Mouse (Mus musculus): Measurements from ENCODE around the gene Fuca2. TPM values are rescaled to one million over a fixed set of nuclear protein-coding genes. Genes with fewer than 3 reads are reported as not detected.

Gene Fuca2
- polyA plus RNA-seq, 1 experiment from 2014 or later, result 21.5 TPM

- Histone ChIP-seq H3K36me3 (ENCODE audit: control insufficient read depth, insufficient read depth, low read length) (no peaks in the 10 kb centered on the region), H3K27ac (ENCODE audit: low read depth, low read length) (no peak within 1 kb of the TSS), H3K4me2 (ENCODE audit: low read depth, low read length, severe bottlenecking) (peak within 1 kb of the TSS; percentile 100), H3K9ac (ENCODE audit: low read length) (peak within 1 kb of the TSS; percentile 79), H3K27me3 (ENCODE audit: control insufficient read depth, insufficient read depth, low read length) (peaks cover 11% of the 10 kb centered on the region), H3K4me1 (replicated peaks; ENCODE audit: control insufficient read depth, insufficient read depth, low read length) (peaks cover 4% of the 10 kb centered on the region; the same call in 1 of the 2 replicates), H3K9me3 (ENCODE audit: control insufficient read depth, low read length) (no peaks in the 10 kb centered on the region), H3K4me3 (ENCODE audit: low read depth, low read length) (peak within 1 kb of the TSS; percentile 67)
- WGBS, result under 1% methylated on average over 65 of the region's 71 CpGs
- DNase-seq (ENCODE audit: low spot score) (peak; percentile 78), ATAC-seq (replicated peaks; ENCODE audit: low FRiP score) (peak; percentile 78)
Observed at GRCm38 (mm10) chr10:13473833-13474567, 25.3 kb upstream of the Fuca2 start, which contains the start of gene Phactr2. Gene Phactr2, minus strand, starts transcription at chr10:13474412.

- peak overlapping the region; percentile 79 for H3K9ac ChIP-seq (ENCODE audit: low read length)
- H3K4me2 ChIP-seq (ENCODE audit: low read depth, low read length, severe bottlenecking), result peak overlapping the region; percentile 100
- no peak overlapping the region for H3K27ac ChIP-seq (ENCODE audit: low read depth, low read length)
- no peaks in the 10 kb centered on the region for H3K36me3 ChIP-seq (ENCODE audit: control insufficient read depth, insufficient read depth, low read length)
- DNase-seq (ENCODE audit: low spot score) (no peak), ATAC-seq (replicated peaks; ENCODE audit: low FRiP score) (peak; percentile 18; the same call in 1 of the 2 replicates)
- no peaks in the 10 kb centered on the region for H3K9me3 ChIP-seq (ENCODE audit: control insufficient read depth, low read length)
- H3K4me3 ChIP-seq (ENCODE audit: low read depth, low read length), result peak overlapping the region; percentile 67
- peaks cover 11% of the 10 kb centered on the region for H3K27me3 ChIP-seq (ENCODE audit: control insufficient read depth, insufficient read depth, low read length)
- 5% methylated on average over 10 of the region's 10 CpGs for WGBS
- H3K4me1 ChIP-seq (replicated peaks; ENCODE audit: control insufficient read depth, insufficient read depth, low read length), result peaks cover 4% of the 10 kb centered on the region; the same call in 1 of the 2 replicates
Observed at GRCm38 (mm10) chr10:13474568-13474955, 24.8 kb upstream of the Fuca2 start.

GRCm38 (mm10) chr10:13475121-13475520, 24.2 kb upstream of the Fuca2 start:
- Histone ChIP-seq H3K36me3 (ENCODE audit: control insufficient read depth, insufficient read depth, low read length) (no peaks in the 10 kb centered on the region), H3K27me3 (ENCODE audit: control insufficient read depth, insufficient read depth, low read length) (peaks cover 11% of the 10 kb centered on the region), H3K9ac (ENCODE audit: low read length) (no peak overlapping the region), H3K4me3 (ENCODE audit: low read depth, low read length) (no peak overlapping the region), H3K4me1 (replicated peaks; ENCODE audit: control insufficient read depth, insufficient read depth, low read length) (peaks cover 4% of the 10 kb centered on the region; the same call in 1 of the 2 replicates), H3K9me3 (ENCODE audit: control insufficient read depth, low read length) (no peaks in the 10 kb centered on the region), H3K4me2 (ENCODE audit: low read depth, low read length, severe bottlenecking) (no peak overlapping the region), H3K27ac (ENCODE audit: low read depth, low read length) (no peak overlapping the region)
- no peak for DNase-seq (ENCODE audit: low spot score)
- ATAC-seq (replicated peaks; ENCODE audit: low FRiP score), result no peak; the same call in 1 of the 2 replicates
- 30% methylated on average over 7 of the region's 7 CpGs for WGBS

- Histone ChIP-seq H3K27me3 (ENCODE audit: control insufficient read depth, insufficient read depth, low read length) (peaks cover 5% of the 10 kb centered on the region), H3K9me3 (ENCODE audit: control insufficient read depth, low read length) (no peaks in the 10 kb centered on the region), H3K9ac (ENCODE audit: low read length) (no peak overlapping the region), H3K4me3 (ENCODE audit: low read depth, low read length) (no peak overlapping the region), H3K27ac (ENCODE audit: low read depth, low read length) (no peak overlapping the region), H3K4me2 (ENCODE audit: low read depth, low read length, severe bottlenecking) (no peak overlapping the region), H3K36me3 (ENCODE audit: control insufficient read depth, insufficient read depth, low read length) (no peaks in the 10 kb centered on the region), H3K4me1 (replicated peaks; ENCODE audit: control insufficient read depth, insufficient read depth, low read length) (no peaks in the 10 kb centered on the region; the same call in 1 of the 2 replicates)
- DNase-seq (ENCODE audit: low spot score) (no peak), ATAC-seq (replicated peaks; ENCODE audit: low FRiP score) (no peak)
- 88% methylated on average over 6 of the region's 6 CpGs for WGBS
Observed at GRCm38 (mm10) chr10:13479341-13479740, 20.0 kb upstream of the Fuca2 start.

- H3K27me3 ChIP-seq (ENCODE audit: control insufficient read depth, insufficient read depth, low read length), result no peaks in the 10 kb centered on the region
- H3K27ac ChIP-seq (ENCODE audit: low read depth, low read length), result no peak overlapping the region
- ATAC-seq (replicated peaks; ENCODE audit: low FRiP score) (no peak), DNase-seq (ENCODE audit: low spot score) (no peak)
- H3K9ac ChIP-seq (ENCODE audit: low read length), result no peak overlapping the region
- no peak overlapping the region for H3K4me2 ChIP-seq (ENCODE audit: low read depth, low read length, severe bottlenecking)
- H3K9me3 ChIP-seq (ENCODE audit: control insufficient read depth, low read length), result no peaks in the 10 kb centered on the region
- H3K4me3 ChIP-seq (ENCODE audit: low read depth, low read length), result no peak overlapping the region
- no peaks in the 10 kb centered on the region for H3K36me3 ChIP-seq (ENCODE audit: control insufficient read depth, insufficient read depth, low read length)
- H3K4me1 ChIP-seq (replicated peaks; ENCODE audit: control insufficient read depth, insufficient read depth, low read length), result no peaks in the 10 kb centered on the region
- 78% methylated on average over 4 of the region's 4 CpGs for WGBS
Observed at GRCm38 (mm10) chr10:13485958-13486357, 13.4 kb upstream of the Fuca2 start.

DNA sequence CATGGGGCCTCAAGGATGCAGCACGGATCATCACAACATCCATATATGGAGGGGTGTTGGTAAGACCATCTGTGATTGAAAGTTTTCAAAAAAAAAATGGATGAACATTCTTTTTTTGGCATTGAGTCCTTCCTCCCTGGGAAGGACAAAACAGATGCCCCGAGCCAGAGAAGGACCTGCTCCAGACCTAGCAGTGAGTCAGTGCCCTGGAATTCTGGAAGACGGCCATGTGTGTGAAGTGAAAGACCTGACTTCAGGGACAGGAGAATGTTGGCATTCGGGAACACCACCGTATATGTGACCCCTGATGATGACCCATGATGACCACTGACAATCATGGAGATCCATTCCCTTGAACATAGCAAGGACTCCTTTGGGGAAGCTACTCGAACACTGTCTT, 9.7 kb upstream of the Fuca2 start:
- DNase-seq (ENCODE audit: low spot score), result no peak
- Histone ChIP-seq H3K27me3 (ENCODE audit: control insufficient read depth, insufficient read depth, low read length) (no peaks in the 10 kb centered on the region), H3K36me3 (ENCODE audit: control insufficient read depth, insufficient read depth, low read length) (no peaks in the 10 kb centered on the region), H3K4me3 (ENCODE audit: low read depth, low read length) (no peak overlapping the region), H3K9ac (ENCODE audit: low read length) (no peak overlapping the region), H3K4me2 (ENCODE audit: low read depth, low read length, severe bottlenecking) (no peak overlapping the region), H3K4me1 (replicated peaks; ENCODE audit: control insufficient read depth, insufficient read depth, low read length) (no peaks in the 10 kb centered on the region), H3K9me3 (ENCODE audit: control insufficient read depth, low read length) (no peaks in the 10 kb centered on the region), H3K27ac (ENCODE audit: low read depth, low read length) (no peak overlapping the region)
- ATAC-seq (replicated peaks; ENCODE audit: low FRiP score), result no peak
- WGBS, result 89% methylated on average over 6 of the region's 6 CpGs

- Histone ChIP-seq H3K4me3 (ENCODE audit: low read depth, low read length) (no peak overlapping the region), H3K4me1 (replicated peaks; ENCODE audit: control insufficient read depth, insufficient read depth, low read length) (no peaks in the 10 kb centered on the region), H3K9ac (ENCODE audit: low read length) (no peak overlapping the region), H3K9me3 (ENCODE audit: control insufficient read depth, low read length) (no peaks in the 10 kb centered on the region), H3K36me3 (ENCODE audit: control insufficient read depth, insufficient read depth, low read length) (no peaks in the 10 kb centered on the region), H3K27me3 (ENCODE audit: control insufficient read depth, insufficient read depth, low read length) (no peaks in the 10 kb centered on the region), H3K4me2 (ENCODE audit: low read depth, low read length, severe bottlenecking) (no peak overlapping the region), H3K27ac (ENCODE audit: low read depth, low read length) (no peak overlapping the region)
- 87% methylated on average over 9 of the region's 9 CpGs for WGBS
- ATAC-seq (replicated peaks; ENCODE audit: low FRiP score), result no peak
- DNase-seq (ENCODE audit: low spot score), result no peak
Observed at GRCm38 (mm10) chr10:13493978-13494686, 5.2 kb upstream of the Fuca2 start.

DNA sequence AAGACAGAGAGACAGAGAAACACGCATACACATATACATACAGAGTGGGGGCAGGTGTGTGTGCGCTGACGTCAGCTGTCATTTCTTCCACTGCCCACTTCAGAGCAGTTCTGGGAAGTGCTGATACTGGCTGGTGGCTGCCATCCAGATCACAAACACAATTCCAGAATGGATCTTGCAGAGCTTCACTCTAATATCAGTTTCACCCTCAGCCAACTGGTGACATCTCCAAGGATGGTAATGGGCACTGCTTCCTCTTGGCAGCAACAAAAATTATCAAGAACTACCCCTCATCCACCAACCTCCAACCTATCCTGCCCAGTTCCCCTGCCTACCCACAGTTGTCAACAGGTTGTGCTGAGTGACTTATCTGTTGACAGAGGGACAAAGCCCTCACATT, 3.0 kb upstream of the Fuca2 start:
- H3K9me3 ChIP-seq (ENCODE audit: control insufficient read depth, low read length), result no peaks in the 10 kb centered on the region
- no peak overlapping the region for H3K4me2 ChIP-seq (ENCODE audit: low read depth, low read length, severe bottlenecking)
- ATAC-seq (replicated peaks; ENCODE audit: low FRiP score) (no peak), DNase-seq (ENCODE audit: low spot score) (no peak)
- H3K9ac ChIP-seq (ENCODE audit: low read length), result no peak overlapping the region
- no peak overlapping the region for H3K27ac ChIP-seq (ENCODE audit: low read depth, low read length)
- H3K4me3 ChIP-seq (ENCODE audit: low read depth, low read length), result no peak overlapping the region
- H3K27me3 ChIP-seq (ENCODE audit: control insufficient read depth, insufficient read depth, low read length), result no peaks in the 10 kb centered on the region
- 98% methylated on average over 3 of the region's 3 CpGs for WGBS
- no peaks in the 10 kb centered on the region; the same call in 1 of the 2 replicates for H3K4me1 ChIP-seq (replicated peaks; ENCODE audit: control insufficient read depth, insufficient read depth, low read length)
- H3K36me3 ChIP-seq (ENCODE audit: control insufficient read depth, insufficient read depth, low read length), result no peaks in the 10 kb centered on the region

Data from forebrain, embryonic 11.5 days (tissue).